Mouse (Mus musculus): ENCODE results near the gene Adpgk. TPM values are rescaled to one million over a fixed set of nuclear protein-coding genes. Genes with fewer than 3 reads are reported as not detected.
"Not testable (repeated sequence)": the region's sequence is repeated elsewhere in the genome, so short reads cannot be mapped to it uniquely, and the experiment has no call there.

Gene Adpgk
- total RNA-seq, 2 experiments from 2014 or later, result 7.3 to 8.5 TPM

DNA sequence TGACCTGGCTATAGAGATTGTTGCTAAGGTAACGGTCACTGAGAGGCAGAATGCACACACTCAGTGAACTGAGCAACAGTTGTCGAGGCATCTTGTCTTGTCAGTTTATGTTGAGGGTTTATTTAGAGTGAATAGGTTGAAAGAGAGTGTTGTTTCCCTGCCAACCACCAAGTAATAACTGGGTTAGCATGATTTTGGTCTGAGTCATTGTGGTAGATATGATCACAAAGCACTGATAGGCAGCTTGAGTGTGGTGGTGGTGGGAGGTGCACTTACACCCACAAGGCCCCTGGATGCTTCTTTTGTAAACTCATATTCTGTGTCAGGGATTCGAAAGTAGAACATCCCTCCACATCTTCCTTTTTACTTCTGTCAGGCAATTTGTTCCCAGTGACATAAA is 69.1 kb downstream of the Adpgk start:
- DNase-seq; intact Hi-C loops (cut with DNase I): not testable (repeated sequence)

DNA sequence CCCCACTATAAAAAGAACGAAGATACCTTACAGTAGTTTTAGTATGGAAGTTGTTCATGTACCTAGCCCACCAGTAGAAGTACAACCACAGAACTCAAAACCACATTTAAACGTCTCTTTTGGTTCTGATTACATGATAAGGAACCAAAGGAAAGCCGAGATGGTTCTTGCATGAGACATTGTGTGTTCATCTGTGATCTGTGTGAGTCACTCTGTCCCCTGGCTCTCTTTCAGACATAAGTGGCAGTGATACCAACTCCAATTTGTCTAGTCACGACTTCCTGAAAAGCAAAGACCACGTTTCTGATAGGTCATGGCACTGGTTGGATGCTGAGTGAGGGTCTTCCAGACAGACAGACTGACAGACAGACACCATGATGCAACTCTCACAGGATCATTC is 77.9 kb downstream of the Adpgk start:
- intact Hi-C loops (cut with DNase I), result no loop called here
- no peak for DNase-seq

DNA sequence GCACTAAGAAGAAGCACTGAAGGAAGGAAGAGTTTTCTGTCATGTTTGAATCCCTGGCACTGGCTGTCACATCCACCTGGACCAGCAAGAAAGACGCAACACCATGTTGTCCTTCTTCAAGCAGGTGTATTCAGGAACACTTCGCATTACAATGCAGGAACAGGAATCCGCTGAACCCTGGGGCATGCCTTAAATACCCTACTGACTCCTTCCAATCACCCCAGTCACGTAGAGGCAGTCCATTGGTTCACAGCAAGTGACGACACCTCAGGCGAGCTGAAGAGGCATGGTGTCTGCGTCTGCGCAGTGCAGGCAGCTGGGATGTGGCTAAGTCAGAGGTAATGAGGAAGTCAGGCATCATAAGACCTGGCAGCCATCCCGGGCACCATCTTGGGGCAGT is 78.3 kb downstream of the Adpgk start:
- intact Hi-C loops (cut with DNase I), result no loop called here
- DNase-seq, result no peak

Other genes starting within 250 kb of the Adpgk start
- gene Bbs4, start 62.0 kb downstream of the Adpgk start, total RNA-seq (2021), result 1 to 10 TPM; 2.6 to 3.2 TPM
- gene Arih1, start 195.1 kb downstream of the Adpgk start, total RNA-seq (2021), result 10 to 100 TPM; 77.6 to 83.7 TPM
- gene Hexa, start 248.0 kb downstream of the Adpgk start, total RNA-seq (2021), result 10 to 100 TPM; 43.9 to 47.0 TPM
- gene Tmem202, start 248.3 kb downstream of the Adpgk start, total RNA-seq (2021), result under 1 TPM; 0.28 to 0.57 TPM